Mouse (Mus musculus) CH12.LX (cell line): ENCODE measurements around the gene Apeh. TPM values are rescaled to one million over a fixed set of nuclear protein-coding genes. Genes with fewer than 3 reads are reported as not detected.
A peak's percentile ranks its signal among the peaks of the same experiment; 100 is the strongest.

Experiments
- DNase-seq: peaks from one replicate; pipeline ENCODE4 v3.0.0-alpha.2; 2013; ENCODE audit errors: extremely low read depth
- H3K27ac ChIP-seq: 2 replicates; pipeline ENCODE4 v1.5.1; 2012; ENCODE audit warnings: low read depth, mild to moderate bottlenecking, control low read depth, moderate library complexity; ENCODE audit not compliant: insufficient read depth
- H3K27me3 ChIP-seq: replicated peaks from 2 replicates; pipeline ENCODE3; 2012; ENCODE audit warnings: inconsistent platforms
- H3K36me3 ChIP-seq, 2 experiments: replicated peaks in 1 of 2; 2 replicates each; pipeline versions ENCODE3 to v1.6.1; 2012; ENCODE audit warnings: inconsistent platforms in 1 of 2, low read length in 1 of 2, mild to moderate bottlenecking in 1 of 2, mixed read lengths in 1 of 2, moderate library complexity in 1 of 2; ENCODE audit not compliant: control insufficient read depth in 1 of 2, insufficient read depth in 1 of 2
- H3K4me1 ChIP-seq, 2 experiments: 2 replicates each; pipeline ENCODE4 v1.6.1; 2012; ENCODE audit warnings: inconsistent platforms in 1 of 2, moderate library complexity in 1 of 2; ENCODE audit not compliant: insufficient read depth in 2 of 2, control insufficient read depth in 1 of 2
- H3K4me2 ChIP-seq: 2 replicates; pipeline ENCODE4 v1.6.1; 2012; ENCODE audit warnings: low read depth, mild to moderate bottlenecking, control low read depth; ENCODE audit not compliant: poor library complexity, insufficient read depth, severe bottlenecking
- H3K4me3 ChIP-seq, 3 experiments: fragments of 150-350 bp in 1 of 3; sonication (generic) in 1 of 3; replicated peaks in 1 of 3; 2 replicates each; pipeline versions ENCODE3 to v1.5.1; 2011 to 2012; ENCODE audit warnings: low read depth in 2 of 3, low read length in 2 of 3, mild to moderate bottlenecking in 2 of 3, moderate library complexity in 2 of 3, control low read depth in 1 of 3, improper control_type of control experiment in 1 of 3, inconsistent platforms in 1 of 3, mixed read lengths in 1 of 3; ENCODE audit not compliant: poor library complexity in 1 of 3
- H3K79me2 ChIP-seq: replicated peaks from 2 replicates; pipeline ENCODE4 v1.6.1; 2012; ENCODE audit warnings: mild to moderate bottlenecking, moderate library complexity; ENCODE audit not compliant: control insufficient read depth, poor library complexity, insufficient read depth, severe bottlenecking; ENCODE audit errors: extremely low read depth
- H3K9ac ChIP-seq: 2 replicates; pipeline ENCODE4 v1.6.1; 2012; ENCODE audit warnings: low read depth, mild to moderate bottlenecking, control low read depth, moderate library complexity; ENCODE audit not compliant: insufficient read depth
- H3K9me3 ChIP-seq: replicated peaks from 2 replicates; pipeline ENCODE3; 2012; ENCODE audit warnings: low read length, inconsistent platforms, mixed read lengths
- BHLHE40 ChIP-seq: IDR thresholded peaks from 2 replicates; pipeline ENCODE4 v1.6.1; 2011; ENCODE audit warnings: mild to moderate bottlenecking, low read depth, low read length, improper control_type of control experiment
- CTCF ChIP-seq, 2 experiments: IDR thresholded peaks in 1 of 2; conservative IDR thresholded peaks in 1 of 2; 2 replicates each; pipeline ENCODE4 v1.5.1; 2011 to 2012; ENCODE audit warnings: low read depth in 2 of 2, low read length in 2 of 2, improper control_type of control experiment in 1 of 2, inconsistent platforms in 1 of 2, mild to moderate bottlenecking in 1 of 2, moderate library complexity in 1 of 2
- E2F4 ChIP-seq: IDR thresholded peaks from 2 replicates; pipeline ENCODE4 v1.6.1; 2011; ENCODE audit warnings: low read depth, low read length, improper control_type of control experiment; ENCODE audit not compliant: insufficient replicate concordance
- IRF4 ChIP-seq: IDR thresholded peaks from 2 replicates; pipeline ENCODE4 v1.6.1; 2014; ENCODE audit warnings: low read depth, mild to moderate bottlenecking, inconsistent platforms, low read length, improper control_type of control experiment
- MAZ ChIP-seq: IDR thresholded peaks from 2 replicates; pipeline ENCODE4 v1.6.1; 2012; ENCODE audit warnings: low read depth, mild to moderate bottlenecking, inconsistent platforms, low read length, improper control_type of control experiment, moderate library complexity
- POLR2AphosphoS2 ChIP-seq: IDR thresholded peaks from 2 replicates; pipeline ENCODE4 v1.6.1; 2011; ENCODE audit warnings: low read depth, low read length, improper control_type of control experiment
- SMC3 ChIP-seq: IDR thresholded peaks from 2 replicates; pipeline ENCODE4 v1.6.1; 2011; ENCODE audit warnings: low read depth, low read length, improper control_type of control experiment
- USF2 ChIP-seq: conservative IDR thresholded peaks from 2 replicates; pipeline ENCODE4 v1.6.1; 2011; ENCODE audit warnings: low read depth, low read length, improper control_type of control experiment
- ZNF384 ChIP-seq: IDR thresholded peaks from 2 replicates; pipeline ENCODE4 v1.6.1; 2012; ENCODE audit warnings: low read depth, low read length, improper control_type of control experiment, inconsistent platforms
- dilution Hi-C: fragments of 300-500 bp; cut with MboI; formaldehyde crosslinking; loops from 2 replicates; pipeline ENCODE4 v1.14.3; 2020; ENCODE audit warnings: low sequenced_read_pairs; ENCODE audit not compliant: extremely low pct_unique_long_range_greater_than_20kb, extremely low pct_ligation_motif_present
- in situ Hi-C: fragments of 300-500 bp; cut with MboI; formaldehyde crosslinking; loops from 3 replicates; pipeline ENCODE4 v1.14.3; 2019; ENCODE audit warnings: low sequenced_read_pairs, low pct_ligation_motif_present, low pct_unique_long_range_greater_than_20kb, mixed read lengths
- polyA plus RNA-seq: library from polyadenylated mRNA; unstranded; fragments of >175 nt; gene quantifications from 2 replicates; pipeline ENCODE4 v1.2.1, GENCODE M21; 2012; ENCODE audit warnings: low read depth; ENCODE audit not compliant: insufficient read length
- total RNA-seq, 2 experiments: library from RNA; depleted of rRNA; stranded (reverse); fragments of 300-350 nt in 1 of 2; fragments of >200 nt in 1 of 2; gene quantifications; 2 replicates each; pipeline ENCODE4 v1.2.3; 2012 to 2014

Gene Apeh
- total and polyA plus RNA-seq, 3 experiments: 36.2 to 69.5 (median 53.2) TPM

DNA sequence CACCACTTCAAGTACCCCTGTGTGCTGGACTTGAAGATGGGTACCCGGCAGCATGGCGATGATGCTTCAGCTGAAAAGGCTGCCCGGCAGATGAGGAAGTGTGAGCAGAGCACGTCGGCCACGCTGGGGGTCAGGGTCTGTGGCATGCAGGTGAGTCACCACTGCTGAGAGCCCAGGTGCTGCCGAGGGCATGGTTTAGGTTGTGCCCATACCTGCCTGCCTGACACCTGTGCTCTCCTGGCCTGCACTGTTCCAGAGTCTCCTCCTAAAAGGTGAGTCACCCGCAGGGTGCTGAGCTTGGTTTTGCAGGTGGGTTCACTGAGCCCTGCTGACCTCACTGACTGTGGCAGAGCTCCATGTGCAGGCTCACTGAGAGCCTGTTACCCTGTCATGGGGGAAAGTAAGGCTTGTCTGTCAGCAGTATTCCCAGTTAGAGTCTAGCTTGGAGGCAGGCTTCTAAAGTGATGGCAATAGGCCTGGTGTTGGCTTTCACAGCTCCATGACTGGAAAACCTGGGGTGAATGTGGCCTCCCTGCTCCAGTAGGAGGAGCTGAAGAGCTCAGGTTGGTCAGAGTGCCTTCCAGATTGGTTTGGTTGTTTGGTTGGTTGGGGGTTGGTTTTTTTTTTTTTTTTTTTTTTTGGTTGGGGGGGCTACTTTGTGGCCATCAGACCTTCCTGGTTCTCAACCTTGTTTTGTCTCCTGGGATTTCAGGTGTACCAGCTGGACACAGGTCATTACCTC, 49.5 kb downstream of the Apeh start:
- in situ Hi-C loops: no loop called here
- peaks cover under 1 to 17% of the 10 kb centered on the region in 2 experiments; a peak in 2 of 4 replicates for H3K4me1 ChIP-seq
- no peaks in the 10 kb centered on the region for H3K27me3 ChIP-seq
- H3K27ac ChIP-seq: no peak overlapping the region
- dilution Hi-C loops: no loop called here
- TF ChIP-seq E2F4 (no peak), POLR2AphosphoS2 (no peak), ZNF384 (peak; percentile 7; the same call in 1 of the 2 replicates), USF2 (no peak), IRF4 (no peak), SMC3 (peak; percentile 16; the same call in 1 of the 2 replicates), MAZ (no peak), CTCF (conservative IDR thresholded peaks at IDR 0.05 in 1 of 2, IDR thresholded peaks at IDR 0.05 in 1 of 2; ENCODE audit: low read depth in 2 of 2, low read length in 2 of 2) (peak in 1 of 2 experiments; percentile 45; a peak in 2 of 4 replicates), BHLHE40 (no peak)
- TF ChIP-seq, all 38 proteins: peak for 3
- no peak overlapping the region for H3K9ac ChIP-seq
- peaks cover 41 to 68% of the 10 kb centered on the region in 2 experiments for H3K36me3 ChIP-seq
- H3K4me2 ChIP-seq: no peak overlapping the region
- no peak for DNase-seq
- H3K4me3 ChIP-seq: no peak overlapping the region
- no peaks in the 10 kb centered on the region for H3K9me3 ChIP-seq
- H3K79me2 ChIP-seq: no peaks in the 10 kb centered on the region

Other genes with a start within 250 kb of the Apeh start
Only the 20 nearest of the 23 such genes appear.
- gene Mon1a, start 206.5 kb downstream of the Apeh start, total RNA-seq (2012; rRNA removed): 13.6 and 14.1 TPM in 2 replicates
- 14.5 and 19.5 TPM in 2 replicates for gene Mon1a, start 206.5 kb downstream of the Apeh start, total RNA-seq (2014; rRNA removed)
- gene Mon1a, start 206.5 kb downstream of the Apeh start, polyA plus RNA-seq: 11.7 and 15.3 TPM in 2 replicates
- not detected in 2 replicates for gene Mst1r, start 187.7 kb downstream of the Apeh start, total RNA-seq (2012; rRNA removed)
- not detected in 2 replicates for gene Mst1r, start 187.7 kb downstream of the Apeh start, total RNA-seq (2014; rRNA removed)
- not detected in 2 replicates for gene Mst1r, start 187.7 kb downstream of the Apeh start, polyA plus RNA-seq
- not detected in 2 replicates for gene Actl11, start 166.1 kb downstream of the Apeh start, total RNA-seq (2012; rRNA removed)
- not detected in 2 replicates for gene Actl11, start 166.1 kb downstream of the Apeh start, total RNA-seq (2014; rRNA removed)
- not detected in 2 replicates for gene Actl11, start 166.1 kb downstream of the Apeh start, polyA plus RNA-seq
- gene Camkv, start 158.9 kb downstream of the Apeh start, total RNA-seq (2012; rRNA removed): not detected in 2 replicates
- gene Camkv, start 158.9 kb downstream of the Apeh start, total RNA-seq (2014; rRNA removed): not detected in 2 replicates
- gene Camkv, start 158.9 kb downstream of the Apeh start, polyA plus RNA-seq: not detected in 2 replicates
- gene Traip, start 144.5 kb downstream of the Apeh start, total RNA-seq (2012; rRNA removed): 21.6 and 27.0 TPM in 2 replicates
- 25.0 and 25.6 TPM in 2 replicates for gene Traip, start 144.5 kb downstream of the Apeh start, total RNA-seq (2014; rRNA removed)
- gene Traip, start 144.5 kb downstream of the Apeh start, polyA plus RNA-seq: 33.0 and 51.4 TPM in 2 replicates
- 21.3 and 21.7 TPM in 2 replicates for gene Uba7, start 119.1 kb downstream of the Apeh start, total RNA-seq (2012; rRNA removed)
- 25.2 and 26.0 TPM in 2 replicates for gene Uba7, start 119.1 kb downstream of the Apeh start, total RNA-seq (2014; rRNA removed)
- gene Uba7, start 119.1 kb downstream of the Apeh start, polyA plus RNA-seq: 25.5 and 27.8 TPM in 2 replicates
- gene Gm20661, start 111.5 kb downstream of the Apeh start, total RNA-seq (2012; rRNA removed): not detected in 2 replicates
- gene Gm20661, start 111.5 kb downstream of the Apeh start, total RNA-seq (2014; rRNA removed): not detected in 2 replicates
- 0.29 and 0.41 TPM in 2 replicates for gene Gm20661, start 111.5 kb downstream of the Apeh start, polyA plus RNA-seq
- gene Inka1, start 108.7 kb downstream of the Apeh start, total RNA-seq (2012; rRNA removed): 25.8 and 28.0 TPM in 2 replicates
- gene Inka1, start 108.7 kb downstream of the Apeh start, total RNA-seq (2014; rRNA removed): 18.9 and 25.2 TPM in 2 replicates
- gene Inka1, start 108.7 kb downstream of the Apeh start, polyA plus RNA-seq: 23.5 and 30.2 TPM in 2 replicates
- not detected in 2 replicates for gene Cdhr4, start 102.1 kb downstream of the Apeh start, total RNA-seq (2012; rRNA removed)
- gene Cdhr4, start 102.1 kb downstream of the Apeh start, total RNA-seq (2014; rRNA removed): 0.35 and 0.82 TPM in 2 replicates
- 0.79 and 2.0 TPM in 2 replicates for gene Cdhr4, start 102.1 kb downstream of the Apeh start, polyA plus RNA-seq
- not detected in 2 replicates for gene Gm20662, start 98.3 kb downstream of the Apeh start, total RNA-seq (2012; rRNA removed)
- gene Gm20662, start 98.3 kb downstream of the Apeh start, total RNA-seq (2014; rRNA removed): 1.2 TPM in 1 of 2 replicates, not detected in the other
- 0.31 TPM in 1 of 2 replicates, not detected in the other for gene Gm20662, start 98.3 kb downstream of the Apeh start, polyA plus RNA-seq
- gene Ip6k1, start 92.1 kb downstream of the Apeh start, total RNA-seq (2012; rRNA removed): 34.7 and 40.7 TPM in 2 replicates
- 23.3 and 27.1 TPM in 2 replicates for gene Ip6k1, start 92.1 kb downstream of the Apeh start, total RNA-seq (2014; rRNA removed)
- 25.6 and 26.0 TPM in 2 replicates for gene Ip6k1, start 92.1 kb downstream of the Apeh start, polyA plus RNA-seq
- 20.9 and 33.4 TPM in 2 replicates for gene Gmppb, start 45.4 kb downstream of the Apeh start, total RNA-seq (2012; rRNA removed)
- 17.9 and 18.4 TPM in 2 replicates for gene Gmppb, start 45.4 kb downstream of the Apeh start, total RNA-seq (2014; rRNA removed)
- 19.2 and 21.8 TPM in 2 replicates for gene Gmppb, start 45.4 kb downstream of the Apeh start, polyA plus RNA-seq
- gene Amigo3, start 41.4 kb downstream of the Apeh start, total RNA-seq (2012; rRNA removed): 2.0 and 3.1 TPM in 2 replicates
- gene Amigo3, start 41.4 kb downstream of the Apeh start, total RNA-seq (2014; rRNA removed): 1.7 and 2.2 TPM in 2 replicates
- gene Amigo3, start 41.4 kb downstream of the Apeh start, polyA plus RNA-seq: 3.3 and 4.4 TPM in 2 replicates
- 33.2 and 59.6 TPM in 2 replicates for gene Mst1, start 14.2 kb downstream of the Apeh start, total RNA-seq (2012; rRNA removed)
- 16.9 and 19.6 TPM in 2 replicates for gene Mst1, start 14.2 kb downstream of the Apeh start, total RNA-seq (2014; rRNA removed)
- gene Mst1, start 14.2 kb downstream of the Apeh start, polyA plus RNA-seq: 19.7 and 21.4 TPM in 2 replicates
- gene Rnf123, start 11.3 kb downstream of the Apeh start, total RNA-seq (2012; rRNA removed): 28.8 and 32.3 TPM in 2 replicates
- gene Rnf123, start 11.3 kb downstream of the Apeh start, total RNA-seq (2014; rRNA removed): 6.6 and 10.0 TPM in 2 replicates
- gene Rnf123, start 11.3 kb downstream of the Apeh start, polyA plus RNA-seq: 40.4 and 50.0 TPM in 2 replicates
- gene Bsn, start 95.8 kb upstream of the Apeh start, total RNA-seq (2012; rRNA removed): 3.6 and 5.6 TPM in 2 replicates
- gene Bsn, start 95.8 kb upstream of the Apeh start, total RNA-seq (2014; rRNA removed): 4.0 and 4.4 TPM in 2 replicates
- 6.6 and 7.8 TPM in 2 replicates for gene Bsn, start 95.8 kb upstream of the Apeh start, polyA plus RNA-seq
- gene Dag1, start 169.4 kb upstream of the Apeh start, total RNA-seq (2012; rRNA removed): 3.7 and 3.9 TPM in 2 replicates
- gene Dag1, start 169.4 kb upstream of the Apeh start, total RNA-seq (2014; rRNA removed): 1.4 and 1.7 TPM in 2 replicates
- 4.3 and 5.7 TPM in 2 replicates for gene Dag1, start 169.4 kb upstream of the Apeh start, polyA plus RNA-seq
- gene Nicn1, start 195.8 kb upstream of the Apeh start, total RNA-seq (2012; rRNA removed): 9.3 and 12.9 TPM in 2 replicates
- gene Nicn1, start 195.8 kb upstream of the Apeh start, total RNA-seq (2014; rRNA removed): 7.4 and 8.5 TPM in 2 replicates
- 9.5 and 9.7 TPM in 2 replicates for gene Nicn1, start 195.8 kb upstream of the Apeh start, polyA plus RNA-seq
- gene Amt, start 202.2 kb upstream of the Apeh start, total RNA-seq (2012; rRNA removed): 2.2 and 2.7 TPM in 2 replicates
- gene Amt, start 202.2 kb upstream of the Apeh start, total RNA-seq (2014; rRNA removed): 1.1 and 1.3 TPM in 2 replicates
- 1.5 and 2.1 TPM in 2 replicates for gene Amt, start 202.2 kb upstream of the Apeh start, polyA plus RNA-seq
- gene Rhoa, start 211.5 kb upstream of the Apeh start, total RNA-seq (2012; rRNA removed): 84.0 and 96.9 TPM in 2 replicates
- 231 and 243 TPM in 2 replicates for gene Rhoa, start 211.5 kb upstream of the Apeh start, total RNA-seq (2014; rRNA removed)
- 308 TPM in 2 replicates for gene Rhoa, start 211.5 kb upstream of the Apeh start, polyA plus RNA-seq